Mouse (Mus musculus) MN1 (cell line): ENCODE data around the gene Commd9.
A peak's percentile ranks its signal among the peaks of the same experiment; 100 is the strongest.

Source experiments
- DNase-seq: peaks from one replicate; pipeline ENCODE4 v3.0.0-alpha.2; 2016; ENCODE audit warnings: low spot score

Commd9 gene

DNA sequence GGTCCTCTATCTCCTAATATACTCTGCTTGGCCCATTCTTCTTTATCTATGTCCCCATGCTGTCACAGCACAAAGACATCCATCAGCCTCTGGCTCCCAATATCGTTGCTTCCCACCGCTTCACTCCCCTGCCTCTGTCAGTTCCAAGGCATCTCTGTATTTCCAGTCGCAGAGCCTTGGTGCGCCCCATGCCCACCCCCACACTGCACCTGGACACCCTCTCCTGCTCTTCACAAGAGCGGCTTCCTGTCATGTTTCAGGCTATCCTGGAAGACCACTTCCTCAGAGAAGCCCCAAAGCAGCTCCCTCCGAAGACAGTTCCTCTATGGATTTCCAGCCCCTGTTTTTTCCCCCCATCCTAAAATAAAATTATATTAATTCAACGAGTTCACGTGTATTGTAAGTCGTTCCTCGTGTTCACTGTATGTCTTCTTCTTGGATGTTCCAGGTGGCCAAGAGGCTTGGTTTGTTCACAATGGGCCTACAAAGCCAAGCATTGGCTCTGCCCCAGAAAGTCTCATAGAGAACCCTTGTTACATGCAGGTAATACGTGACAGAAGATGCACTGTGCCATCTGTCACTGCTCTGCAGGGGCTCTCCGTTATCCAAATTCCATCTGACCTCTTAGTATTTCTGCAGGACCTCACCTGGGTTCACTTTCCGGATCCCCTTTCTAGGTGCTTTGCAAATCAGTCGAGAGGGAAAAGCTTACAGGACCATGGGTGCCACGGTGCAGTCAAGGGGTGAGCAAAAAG lies 23.5 kb downstream of the Commd9 start:
- DNase-seq: no peak

DNA sequence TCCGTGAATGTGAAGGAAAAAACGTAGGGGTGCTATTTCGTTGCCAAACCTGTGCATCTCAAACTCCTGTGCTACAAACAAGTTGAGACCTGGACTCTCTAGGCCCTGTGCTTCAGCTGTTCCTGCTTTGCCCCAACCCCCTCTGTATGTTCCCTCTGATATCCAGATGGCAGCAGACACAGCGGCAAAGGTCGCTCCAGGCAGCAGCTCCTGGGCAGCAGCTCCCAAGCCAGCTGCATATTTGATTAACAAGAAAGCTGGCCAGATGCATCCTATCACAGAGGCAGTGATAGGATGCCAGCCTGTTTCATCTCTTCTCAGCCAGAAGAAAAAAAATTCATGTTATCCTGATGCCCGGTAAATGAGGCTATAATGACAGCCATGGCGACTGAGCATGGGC lies 32.5 kb downstream of the Commd9 start:
- DNase-seq: peak; percentile 64

DNA sequence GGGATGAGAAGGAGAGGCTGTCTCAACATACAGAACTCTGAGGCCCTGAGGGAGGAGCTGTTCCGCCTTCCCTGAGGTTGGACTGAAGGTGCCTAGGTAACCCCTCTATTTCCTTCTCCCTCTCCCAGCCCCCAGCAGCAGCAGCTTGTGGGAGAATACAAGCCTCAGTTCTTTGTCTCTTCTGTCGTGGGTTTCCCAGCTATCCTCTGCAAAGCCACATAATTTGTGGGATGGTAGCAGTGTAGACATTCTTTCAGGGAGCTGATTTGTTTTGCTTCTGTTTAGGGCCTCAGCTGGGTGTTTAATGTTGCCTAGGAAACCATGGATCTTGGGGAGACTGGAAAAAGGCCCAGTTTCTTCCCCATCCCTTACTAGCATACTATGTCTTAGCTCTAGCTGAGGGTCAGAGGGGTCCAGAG lies 34.1 kb downstream of the Commd9 start:
- DNase-seq: no peak

GRCm38 (mm10) chr2:101922302-101922701 lies 36.3 kb downstream of the Commd9 start:
- no peak for DNase-seq

DNA sequence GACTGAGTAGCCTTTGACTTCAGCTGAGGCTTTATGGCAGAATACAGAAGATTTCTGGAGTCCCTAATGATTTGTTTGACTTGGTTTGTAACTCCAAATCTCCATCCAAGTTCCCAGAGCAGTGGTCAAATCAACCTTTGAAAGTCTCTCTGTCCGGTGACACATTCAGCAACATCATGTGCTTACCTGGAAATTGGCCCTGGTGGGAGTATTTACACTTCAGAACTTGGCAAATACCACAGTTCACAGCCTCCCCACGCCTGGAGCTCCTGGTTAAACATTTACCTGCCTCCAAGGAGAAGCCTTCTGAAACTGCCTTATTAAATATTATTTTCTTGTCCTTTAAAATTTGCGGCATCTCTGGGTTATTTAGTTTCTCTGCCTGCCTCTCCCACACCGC lies 37.1 kb downstream of the Commd9 start:
- DNase-seq: no peak

GRCm38 (mm10) chr2:101925183-101925582 lies 39.1 kb downstream of the Commd9 start:
- no peak for DNase-seq

DNA sequence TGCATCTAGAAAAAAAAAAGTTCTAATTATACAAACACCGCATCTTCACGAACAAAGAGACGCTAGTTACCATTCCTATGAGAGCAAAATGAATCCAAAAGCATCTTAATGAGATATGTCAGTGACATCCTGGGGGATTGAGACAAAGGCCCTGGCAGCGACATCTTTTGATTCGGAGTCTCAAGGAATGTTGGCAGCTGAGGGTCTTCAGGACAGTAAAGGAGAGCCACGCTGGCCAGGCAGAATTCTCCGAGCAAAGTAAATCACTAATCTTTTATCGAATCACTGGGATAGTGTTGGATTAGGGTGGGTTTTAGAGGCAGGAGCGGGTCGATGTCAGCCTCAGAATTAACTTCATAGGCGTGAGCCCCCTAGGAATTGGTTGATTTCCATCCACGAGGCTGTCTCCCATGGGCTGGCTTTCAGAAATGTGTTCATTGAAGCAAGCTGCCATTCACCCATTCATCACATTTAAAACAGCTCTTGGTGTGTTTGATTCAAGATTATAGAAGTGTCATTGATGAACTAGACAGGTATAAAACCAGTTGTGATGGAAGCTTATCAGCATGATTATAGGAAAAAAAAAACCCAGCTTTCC lies 39.6 kb downstream of the Commd9 start:
- DNase-seq: no peak

DNA sequence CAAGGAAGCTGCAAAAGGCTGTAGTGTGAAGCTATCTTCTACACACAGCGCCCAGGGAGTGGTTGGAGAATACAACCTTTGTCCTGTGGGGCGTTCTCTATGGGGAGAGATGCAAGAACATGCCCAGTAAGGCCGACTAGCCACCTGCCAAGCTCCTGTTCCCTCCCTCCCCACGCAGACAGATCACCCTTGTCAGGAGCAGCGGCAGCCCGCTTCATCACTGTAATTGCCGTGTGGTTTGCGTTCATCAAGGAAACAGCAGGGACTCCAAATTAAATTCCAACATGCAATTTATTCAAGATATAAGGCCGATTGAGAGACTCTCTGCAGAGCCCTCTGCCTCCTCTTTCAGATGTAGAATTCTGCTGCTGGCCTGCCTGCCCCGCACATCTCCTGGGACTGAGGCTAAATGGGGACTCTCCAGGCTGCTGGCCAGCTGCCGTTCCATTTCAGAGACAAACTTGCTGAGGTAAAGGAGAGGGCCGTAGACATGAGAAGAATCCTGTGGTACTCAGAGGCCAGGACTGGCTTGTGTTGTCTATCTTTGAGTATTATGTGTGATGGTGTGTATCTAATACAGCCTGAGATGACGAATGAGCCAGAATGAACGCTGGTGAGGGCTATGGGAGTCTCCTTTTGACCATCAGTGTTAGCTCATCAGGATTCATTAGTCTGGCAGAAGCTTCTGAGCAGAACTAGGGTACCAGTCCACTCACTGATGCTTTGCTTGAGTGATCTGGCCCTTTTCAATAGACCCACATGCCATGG lies 46.3 kb downstream of the Commd9 start:
- peak; percentile 60 for DNase-seq

DNA sequence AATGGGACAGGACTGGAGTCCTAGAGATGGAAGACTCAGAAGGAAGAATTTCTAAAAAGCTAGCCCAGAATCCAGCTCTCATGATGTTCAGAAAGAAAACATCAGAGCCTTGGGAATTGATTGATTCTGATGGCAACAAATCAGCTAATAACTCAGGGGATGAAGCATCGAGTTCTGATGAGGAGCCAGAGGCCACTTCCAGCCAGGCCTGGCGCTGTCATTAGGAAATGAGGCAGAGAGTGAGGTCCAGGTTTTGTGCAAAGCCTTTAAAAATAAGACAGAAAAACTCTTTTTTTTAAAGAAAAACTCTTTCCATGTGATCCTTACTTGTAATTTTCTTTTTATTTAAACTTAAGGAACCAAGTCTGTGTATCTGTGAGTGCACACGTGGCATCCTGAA lies 47.3 kb downstream of the Commd9 start:
- no peak for DNase-seq

DNA sequence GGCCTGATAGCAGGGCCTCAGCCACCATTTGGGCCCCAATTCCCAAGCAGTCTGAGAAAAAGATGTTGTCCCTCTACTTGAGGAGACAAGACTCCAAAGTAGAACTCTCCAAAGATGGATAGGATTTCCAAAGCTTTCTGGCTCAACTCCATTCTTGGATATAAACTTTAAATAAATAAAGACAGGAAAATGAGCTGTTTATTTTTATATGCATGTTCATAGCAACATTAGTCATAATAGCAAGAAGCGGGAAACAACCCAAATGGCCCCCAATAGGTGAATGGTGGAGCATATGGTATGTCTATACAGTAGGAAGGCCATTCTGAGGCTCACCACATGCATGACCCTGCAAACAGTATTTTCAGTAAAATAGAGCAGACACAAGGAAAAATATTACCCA lies 49.0 kb downstream of the Commd9 start:
- DNase-seq: no peak

- DNase-seq: no peak
Measured at GRCm38 (mm10) chr2:101950716-101951520, 64.9 kb downstream of the Commd9 start.
